Mouse (Mus musculus): ENCODE data around the gene Galnt12.
A peak's percentile ranks its signal among the peaks of the same experiment; 100 is the strongest.
"Not testable (repeated sequence)": the region's sequence is repeated elsewhere in the genome, so short reads cannot be mapped to it uniquely, and the experiment has no call there.

The Galnt12 gene

DNA sequence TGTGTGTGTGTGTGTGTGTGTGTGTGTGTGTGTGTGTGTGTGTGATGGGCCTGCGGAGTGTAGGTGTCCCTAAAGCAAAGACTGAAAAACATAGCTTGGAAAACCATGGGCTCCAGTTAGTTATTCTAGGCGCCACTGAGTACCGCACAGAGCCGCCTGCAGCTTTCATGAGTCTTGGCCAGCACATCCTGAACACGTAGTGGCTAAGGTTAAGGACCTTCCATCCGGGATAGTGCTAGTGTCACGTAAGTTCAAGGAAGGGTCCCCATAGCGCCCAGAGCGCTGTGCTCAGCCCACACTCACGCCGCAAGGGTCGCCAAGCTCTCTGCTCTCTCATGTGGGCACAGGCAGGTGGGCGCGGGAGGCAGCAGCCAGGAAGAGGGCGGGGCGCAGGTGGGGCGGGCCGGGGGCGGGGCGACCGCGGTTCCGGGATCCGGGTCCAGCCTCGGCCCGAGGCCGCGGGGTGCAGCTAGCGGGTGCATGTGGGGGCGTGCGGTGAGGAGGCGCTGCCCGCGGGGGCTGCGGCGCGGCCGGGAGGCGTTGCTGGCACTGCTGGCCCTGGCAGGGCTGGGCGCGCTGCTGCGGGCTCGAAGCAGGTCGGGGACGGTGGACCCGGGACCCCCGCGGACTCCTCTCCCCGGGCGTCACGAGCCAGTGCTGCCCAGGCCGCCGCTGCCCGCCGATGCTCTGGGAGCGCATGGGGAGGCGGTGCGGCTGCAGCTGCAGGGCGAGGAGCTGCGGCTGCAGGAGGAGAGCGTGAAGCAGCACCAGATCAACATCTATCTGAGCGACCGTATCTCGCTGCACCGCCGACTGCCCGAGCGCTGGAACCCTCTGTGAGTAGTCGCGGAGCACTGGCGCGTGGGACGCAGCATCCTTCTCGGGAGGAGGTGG is at the start of gene Galnt12:
Gene Galnt12, plus strand, starts transcription at position 417 of the 894 bp plus-strand sequence.
- no peak for DNase-seq

- DNase-seq = no peak
These were observed 47.8 kb upstream of the Galnt12 start for GRCm38 (mm10) chr4:47043866-47044265.

GRCm38 (mm10) chr4:47046974-47047373 is 44.7 kb upstream of the Galnt12 start:
- no peak for DNase-seq

DNA sequence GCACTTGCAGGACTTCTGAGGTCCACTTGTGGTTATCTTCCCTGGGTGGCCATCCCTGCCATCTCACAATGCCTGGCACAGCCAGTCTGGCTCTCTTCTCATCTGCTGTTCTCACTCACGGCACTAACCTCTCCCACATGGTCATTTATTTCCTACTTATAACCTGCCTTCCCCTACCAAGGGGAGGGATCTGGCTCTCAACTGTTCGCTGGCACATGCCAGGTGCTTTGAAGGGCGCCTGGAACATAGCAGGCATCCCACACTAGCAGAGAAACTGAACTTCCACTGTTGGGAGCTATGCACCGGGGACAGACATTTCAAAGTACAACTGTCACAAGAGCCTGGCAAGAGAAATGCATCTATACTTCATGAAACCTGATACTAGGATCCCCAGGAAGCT is 43.9 kb upstream of the Galnt12 start:
- DNase-seq = no peak

GRCm38 (mm10) chr4:47049216-47049615 is 42.5 kb upstream of the Galnt12 start:
- DNase-seq = no peak

DNA sequence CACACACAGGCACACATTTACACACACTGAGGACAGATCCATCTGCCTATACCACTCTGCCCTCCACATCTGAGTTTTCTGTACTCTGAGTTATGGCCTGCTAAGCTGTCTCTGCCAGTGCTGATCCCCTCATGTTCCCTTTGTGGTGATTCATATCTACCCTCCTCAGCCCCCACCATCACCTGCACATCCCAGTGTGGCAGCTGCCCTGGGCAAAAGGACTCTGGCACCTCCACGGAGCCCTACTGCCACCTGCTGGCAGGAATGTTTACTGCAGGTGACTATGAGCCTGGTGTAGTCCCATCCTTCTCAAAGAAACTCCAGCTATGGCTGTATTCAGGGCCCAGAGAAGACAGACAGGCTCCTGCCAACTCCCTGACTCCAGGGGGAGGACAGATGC is 41.5 kb upstream of the Galnt12 start:
- DNase-seq = peak; percentile 91

- no peak for DNase-seq
These were observed 40.9 kb upstream of the Galnt12 start for GRCm38 (mm10) chr4:47050642-47051381.

- DNase-seq = peak; percentile 8
These were observed 39.8 kb upstream of the Galnt12 start for GRCm38 (mm10) chr4:47051905-47052304.

DNA sequence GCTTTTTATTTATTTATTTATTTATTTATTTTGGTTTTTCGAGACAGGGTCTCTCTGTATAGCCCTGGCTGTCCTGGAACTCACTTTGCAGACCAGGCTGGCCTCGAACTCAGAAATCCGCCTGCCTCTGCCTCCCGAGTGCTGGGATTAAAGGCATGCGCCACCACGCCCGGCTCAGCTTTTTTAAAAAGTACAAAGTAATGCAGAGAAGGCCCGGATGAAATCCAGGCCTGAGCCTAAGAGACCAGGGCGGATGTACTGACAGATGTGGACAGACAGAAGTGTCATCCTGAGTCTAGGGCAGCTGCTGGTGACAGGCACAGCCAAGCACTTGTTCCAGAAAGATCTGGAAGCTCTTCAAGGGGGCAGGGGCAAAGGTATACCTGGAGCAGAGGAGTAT is 36.5 kb upstream of the Galnt12 start:
- DNase-seq = not testable (repeated sequence)

- DNase-seq = peak; percentile 64
These were observed 36.1 kb upstream of the Galnt12 start for GRCm38 (mm10) chr4:47055570-47056080.

DNA sequence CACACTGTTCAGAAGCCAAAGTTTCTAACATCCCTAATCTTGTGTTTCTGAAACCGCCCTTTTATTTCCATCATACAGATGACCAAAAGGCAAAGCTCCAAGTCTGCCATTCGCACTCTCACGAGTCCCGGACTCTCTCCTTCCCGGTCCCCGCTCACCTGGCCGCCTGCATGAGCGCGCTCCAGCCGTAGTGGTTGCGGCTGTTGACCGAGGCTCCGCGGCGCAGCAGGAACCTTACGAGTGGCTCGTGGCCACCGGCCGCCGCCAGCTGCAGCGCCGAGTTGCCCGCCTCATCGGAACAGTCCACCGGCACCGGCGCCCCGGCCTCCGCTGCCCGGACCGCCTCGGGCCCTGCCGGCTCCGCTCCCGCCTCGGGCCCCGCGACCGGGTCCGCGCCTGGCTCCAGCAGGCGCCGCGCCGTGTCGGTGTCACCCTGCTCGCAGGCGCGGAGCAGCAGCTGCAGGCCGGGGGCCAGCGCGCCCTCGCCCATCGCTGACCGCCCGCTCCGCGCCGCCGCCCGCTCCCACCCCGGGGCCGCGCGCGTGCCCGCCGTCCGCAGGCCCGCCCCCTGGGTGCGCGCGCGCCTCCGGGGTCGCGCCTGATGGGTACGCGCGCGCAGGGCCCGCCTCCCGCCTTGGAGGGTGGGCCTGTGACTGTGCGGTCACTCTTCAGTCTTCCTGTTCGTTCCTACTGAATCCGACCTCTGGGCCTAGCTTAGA is 34.8 kb upstream of the Galnt12 start, which contains the start of gene Anks6:
Gene Anks6, minus strand, starts transcription at position 637 of the 719 bp plus-strand sequence.
- peak; percentile 86 for DNase-seq

DNA sequence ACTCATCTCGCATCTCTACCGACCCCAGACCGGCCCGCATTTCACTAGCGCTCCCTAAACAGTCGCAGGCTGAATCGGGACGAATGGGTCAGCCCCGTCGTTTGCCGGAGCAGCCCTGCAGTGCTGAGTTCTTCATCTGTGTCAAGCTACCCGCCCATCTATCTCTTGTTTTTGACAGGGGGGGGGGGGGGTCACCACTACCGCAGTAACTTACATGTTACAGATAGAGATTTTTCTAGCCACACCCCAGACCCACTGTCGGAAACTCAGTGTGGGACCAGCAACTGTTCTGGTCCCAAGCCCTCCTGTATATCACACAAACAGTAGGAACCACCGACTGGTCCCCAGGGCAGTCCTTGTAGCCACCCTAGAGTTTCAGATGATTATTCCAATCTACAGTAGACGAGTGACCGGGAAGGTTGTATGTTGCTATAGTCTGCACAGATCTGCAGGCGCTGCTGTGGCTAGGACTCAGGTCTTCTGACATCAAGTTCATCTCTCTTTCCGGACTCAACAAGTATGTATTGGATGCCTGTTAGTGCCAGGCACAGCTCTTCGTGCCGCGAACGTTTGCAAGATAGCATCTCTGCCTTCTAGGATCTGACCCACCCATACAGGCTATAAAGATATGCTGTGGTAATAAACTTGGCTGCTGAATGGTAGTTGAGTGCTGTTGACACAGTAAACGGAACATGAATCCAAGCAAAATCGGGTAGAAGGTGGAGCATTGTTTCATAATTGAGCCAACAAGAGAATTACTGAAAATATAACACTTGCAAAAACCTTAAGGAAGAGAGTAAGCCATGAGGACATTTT is 34.0 kb upstream of the Galnt12 start:
- no peak for DNase-seq

DNA sequence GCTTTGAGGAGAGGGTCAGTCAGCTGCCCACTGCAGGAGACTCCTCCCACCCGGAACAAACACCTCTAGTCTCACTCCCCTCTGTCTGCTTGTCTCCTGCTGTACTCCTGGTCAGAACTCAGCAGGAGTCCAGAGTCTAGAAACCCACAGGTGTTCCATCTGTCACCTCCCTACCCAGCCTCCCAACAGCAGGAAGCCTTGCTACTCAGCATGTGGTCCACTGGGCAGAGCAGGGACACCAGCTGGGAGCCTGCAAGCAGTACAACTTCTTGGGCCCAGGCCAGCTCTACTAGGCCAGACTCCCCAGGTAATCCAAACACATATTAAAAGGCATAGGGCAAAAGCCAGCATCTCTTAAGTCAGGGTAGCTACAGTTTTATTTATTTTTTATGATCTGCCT is 30.8 kb upstream of the Galnt12 start:
- DNase-seq = peak; percentile 32

GRCm38 (mm10) chr4:47075054-47075453 is 16.7 kb upstream of the Galnt12 start:
- DNase-seq = no peak

DNA sequence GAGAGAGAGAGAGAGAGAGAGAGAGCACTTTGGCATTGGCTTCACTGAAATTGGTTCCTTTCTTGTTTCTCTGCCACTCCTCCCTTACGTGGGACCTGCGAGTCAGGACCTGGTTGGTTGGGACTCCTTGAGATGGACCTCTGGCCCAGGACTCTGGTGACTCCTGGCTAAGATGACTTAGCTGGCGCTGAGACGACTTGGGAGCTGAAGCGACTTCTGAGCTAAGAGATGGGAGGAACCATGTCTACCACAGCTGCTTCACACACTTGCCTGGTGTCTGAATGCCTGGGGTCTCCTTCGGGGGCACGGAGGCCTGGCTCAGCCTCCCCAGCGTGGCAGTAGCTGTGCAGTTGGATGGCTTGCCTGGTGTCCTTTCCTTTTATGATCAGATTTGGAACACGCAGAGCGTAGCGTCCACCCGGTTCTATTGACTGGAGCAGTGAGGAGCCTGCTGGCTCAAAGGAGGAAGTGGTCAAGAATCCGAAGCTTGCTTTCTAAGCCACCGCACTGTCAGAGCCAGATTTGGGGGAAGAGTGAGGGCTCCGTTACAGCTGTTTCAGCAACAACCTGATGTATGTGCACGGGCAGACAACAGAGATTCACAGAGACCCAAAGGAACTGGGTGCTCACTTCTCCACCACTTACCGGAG is 11.6 kb upstream of the Galnt12 start:
- no peak for DNase-seq

DNA sequence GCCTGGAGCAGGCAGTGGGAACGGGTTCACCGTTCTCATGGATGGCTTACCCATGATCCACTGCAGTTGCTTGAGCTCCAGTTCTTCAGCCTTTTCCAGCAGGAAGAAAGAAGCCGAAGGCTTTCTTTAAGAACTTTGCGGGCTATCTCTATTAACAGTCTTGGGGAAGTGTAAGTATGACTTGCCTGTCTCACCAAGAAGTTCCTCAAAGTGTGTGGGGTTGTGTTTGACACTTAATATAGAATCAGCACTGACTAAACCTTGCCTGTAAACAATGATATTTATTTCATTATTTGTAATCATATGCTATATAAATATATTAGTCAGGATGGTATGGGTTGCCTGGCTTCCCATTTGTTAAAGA is 11.1 kb upstream of the Galnt12 start:
- DNase-seq = no peak

GRCm38 (mm10) chr4:47083824-47084223 is 7.9 kb upstream of the Galnt12 start:
- DNase-seq = no peak

- DNase-seq = no peak
These were observed 3.0 kb upstream of the Galnt12 start for GRCm38 (mm10) chr4:47088671-47089070.

- DNase-seq = no peak
These were observed 795 bp downstream of the Galnt12 start for GRCm38 (mm10) chr4:47092387-47093021.

DNA sequence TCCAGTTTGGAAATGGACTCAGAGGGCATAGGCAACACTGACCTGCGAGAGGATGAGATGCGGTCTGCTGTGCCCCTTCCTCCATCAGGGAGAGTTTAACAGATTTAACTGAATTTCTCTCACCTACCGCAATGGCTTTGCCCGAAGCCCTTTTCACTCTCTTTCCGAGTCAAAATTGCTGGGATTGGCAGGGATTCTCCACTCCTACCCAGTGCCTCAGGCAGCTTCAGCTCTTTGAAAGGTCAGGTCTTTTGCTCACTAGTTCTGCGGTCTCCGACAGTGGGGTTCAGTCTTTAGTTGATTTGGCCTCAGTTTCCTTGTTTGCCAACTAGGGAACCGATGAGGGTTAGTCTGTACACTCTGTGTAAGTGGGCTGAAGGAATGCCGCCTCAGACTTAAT is 1.5 kb downstream of the Galnt12 start:
- no peak for DNase-seq

DNA sequence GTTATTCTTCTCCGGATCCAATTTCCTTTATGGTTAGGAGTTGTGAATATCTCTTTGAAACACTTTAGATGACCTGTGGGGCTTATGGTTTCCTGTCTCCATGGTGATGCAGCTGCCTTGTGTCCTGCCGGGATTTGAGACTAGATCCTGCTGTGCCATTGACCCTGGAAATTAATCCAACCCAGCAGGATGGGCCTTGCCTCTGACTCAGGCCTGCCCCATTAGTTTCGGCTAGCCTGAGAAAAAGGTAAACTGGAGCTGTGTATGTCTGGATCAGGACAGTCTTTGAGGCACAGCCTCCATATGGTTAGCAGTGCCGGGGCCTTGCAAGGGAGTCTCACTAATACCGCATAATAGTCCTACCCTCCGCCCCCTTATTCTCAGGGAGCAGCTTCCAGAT is 1.9 kb downstream of the Galnt12 start:
- no peak for DNase-seq

Measured in cerebellum, adult 9-10 months (tissue).